Mouse (Mus musculus) midbrain, embryonic 14.5 days (tissue): ENCODE measurements around the gene Cenpb. TPM values are rescaled to one million over a fixed set of nuclear protein-coding genes. Genes with fewer than 3 reads are reported as not detected.

Experiments
- ATAC-seq: fragments of 200-750 bp; cut with Nextera tagmentation; 2 replicates; pipeline ENCODE4 v1.8.0; 2017; ENCODE audit warnings: moderate number of reproducible peaks, moderate library complexity; ENCODE audit not compliant: low FRiP score, low TSS enrichment
- DNase-seq: peaks from one replicate; pipeline ENCODE4 v3.0.0-alpha.2; 2015
- H3K27ac ChIP-seq: fragments of 300-500 bp; sonication (generic); replicated peaks from 2 replicates; pipeline ENCODE4 v1.5.1; 2014; ENCODE audit warnings: mild to moderate bottlenecking, low read depth, low read length, moderate library complexity
- H3K27me3 ChIP-seq: fragments of 300-500 bp; sonication (generic); 2 replicates; pipeline ENCODE4 v1.6.1; 2014; ENCODE audit warnings: low read length, control low read depth, mixed read lengths; ENCODE audit not compliant: control insufficient read depth, insufficient read depth
- H3K36me3 ChIP-seq: fragments of 300-500 bp; sonication (generic); 2 replicates; pipeline ENCODE4 v1.6.1; 2014; ENCODE audit warnings: low read length, control low read depth; ENCODE audit not compliant: control insufficient read depth, insufficient read depth
- H3K4me1 ChIP-seq: fragments of 300-500 bp; sonication (generic); 2 replicates; pipeline ENCODE4 v1.6.1; 2014; ENCODE audit warnings: mild to moderate bottlenecking, antibody characterized with exemption, low read length, control low read depth; ENCODE audit not compliant: control insufficient read depth, insufficient read depth
- H3K4me2 ChIP-seq: fragments of 300-500 bp; sonication (generic); 2 replicates; pipeline ENCODE4 v1.6.1; 2014; ENCODE audit warnings: mild to moderate bottlenecking, low read length, moderate library complexity
- H3K4me3 ChIP-seq: fragments of 300-500 bp; sonication (generic); replicated peaks from 2 replicates; pipeline ENCODE4 v1.5.1; 2014; ENCODE audit warnings: low read depth, low read length
- H3K9ac ChIP-seq: fragments of 300-500 bp; sonication (generic); replicated peaks from 2 replicates; pipeline ENCODE4 v1.6.1; 2014; ENCODE audit warnings: mild to moderate bottlenecking, low read length, moderate library complexity
- H3K9me3 ChIP-seq: fragments of 300-500 bp; sonication (generic); 2 replicates; pipeline ENCODE4 v1.6.1; 2016; ENCODE audit warnings: low read length, control low read depth, mixed read lengths; ENCODE audit not compliant: control insufficient read depth
- WGBS: fragments of 180-500 bp; shearing (Covaris S2); extraction: QIAGEN DNeasy Blood & Tissue Kit; methylation state at CpG from one replicate; pipeline ENCODE4 v1.1.7; 2014; 5-methylcytosine and 5-hydroxymethylcytosine counted together
- polyA plus RNA-seq: library from polyadenylated mRNA; unstranded; fragments of >200 nt; fragmentation: Nextera tagmentation; extraction: Ambion mirVana; gene quantifications from 2 replicates; pipeline ENCODE4 v1.2.1, GENCODE M21; 2014

Cenpb gene
- polyA plus RNA-seq, 1 experiment from 2014 or later, result 11.1 TPM

DNA sequence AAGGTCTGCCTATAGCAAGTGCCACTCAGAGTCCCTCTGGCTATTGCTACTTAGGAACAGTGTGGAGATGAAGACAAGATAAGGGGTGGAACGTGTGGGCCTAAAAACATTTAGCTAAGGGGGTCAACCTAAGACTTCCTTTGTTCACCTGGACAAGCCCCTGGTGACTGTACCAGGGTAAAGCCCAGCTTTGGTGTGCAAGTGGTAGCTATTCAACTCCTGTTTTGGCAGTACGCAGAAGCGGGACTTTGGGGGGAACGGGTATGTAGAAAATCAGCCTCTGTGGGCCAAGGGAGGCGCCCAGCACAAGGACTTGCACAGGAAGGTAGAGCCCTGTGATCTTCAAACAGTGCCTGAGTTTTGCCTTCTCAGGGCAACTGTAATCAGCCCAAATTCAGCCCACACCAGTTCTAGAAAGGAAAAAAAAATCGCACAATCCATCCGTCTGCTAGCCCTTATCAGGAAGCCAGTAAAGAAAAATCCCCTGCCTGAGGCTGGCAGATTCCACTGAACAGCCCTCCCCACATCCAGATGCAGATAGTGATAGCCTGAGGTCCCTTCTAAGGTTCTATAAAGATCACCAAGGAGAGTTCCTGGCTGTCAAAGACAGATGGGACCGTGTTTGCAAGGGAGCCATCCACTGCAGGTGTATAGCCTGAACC is 25.8 kb upstream of the Cenpb start:
- Histone ChIP-seq H3K36me3 (no peaks in the 10 kb centered on the region), H3K4me2 (no peak overlapping the region), H3K9ac (no peak overlapping the region), H3K4me1 (no peaks in the 10 kb centered on the region), H3K27me3 (no peaks in the 10 kb centered on the region), H3K27ac (no peak overlapping the region), H3K9me3 (no peaks in the 10 kb centered on the region), H3K4me3 (no peak overlapping the region)
- DNase-seq (no peak), ATAC-seq (no peak)
- 91% methylated on average over 8 of the region's 8 CpGs for WGBS

DNA sequence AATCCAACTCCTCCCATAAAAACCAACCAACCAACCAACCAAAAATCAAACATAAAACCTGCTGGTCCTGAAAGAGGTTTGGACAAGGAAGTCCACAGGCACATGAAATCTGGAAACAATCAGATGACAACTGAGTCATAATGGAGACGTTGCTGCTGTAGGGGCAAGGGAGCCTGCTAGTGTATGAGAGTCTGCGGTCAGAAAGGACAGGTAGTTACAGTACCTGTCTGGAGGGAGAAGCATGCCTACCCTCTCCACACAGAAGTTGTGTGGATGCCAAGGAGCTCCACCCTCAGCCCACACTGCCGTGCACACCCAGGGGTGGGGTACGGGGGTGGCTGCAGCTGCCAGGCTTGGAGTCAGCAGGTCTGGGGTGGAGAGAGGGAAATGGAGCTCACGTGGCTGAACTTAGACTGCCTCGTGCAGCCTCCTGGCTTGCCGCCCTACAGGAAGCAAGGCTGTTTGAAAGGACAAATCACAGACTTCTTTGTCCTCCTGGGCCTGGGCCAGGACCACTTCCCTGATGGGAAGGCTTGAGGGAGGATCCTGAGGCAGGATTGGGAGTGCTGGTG is 24.6 kb upstream of the Cenpb start:
- no peak overlapping the region for H3K4me3 ChIP-seq
- ATAC-seq, result no peak
- no peaks in the 10 kb centered on the region for H3K36me3 ChIP-seq
- no peaks in the 10 kb centered on the region for H3K9me3 ChIP-seq
- peak; percentile 39 for DNase-seq
- no peaks in the 10 kb centered on the region for H3K4me1 ChIP-seq
- 64% methylated on average over 7 of the region's 7 CpGs for WGBS
- H3K4me2 ChIP-seq, result no peak overlapping the region
- H3K27ac ChIP-seq, result no peak overlapping the region
- H3K9ac ChIP-seq, result no peak overlapping the region
- no peaks in the 10 kb centered on the region for H3K27me3 ChIP-seq

DNA sequence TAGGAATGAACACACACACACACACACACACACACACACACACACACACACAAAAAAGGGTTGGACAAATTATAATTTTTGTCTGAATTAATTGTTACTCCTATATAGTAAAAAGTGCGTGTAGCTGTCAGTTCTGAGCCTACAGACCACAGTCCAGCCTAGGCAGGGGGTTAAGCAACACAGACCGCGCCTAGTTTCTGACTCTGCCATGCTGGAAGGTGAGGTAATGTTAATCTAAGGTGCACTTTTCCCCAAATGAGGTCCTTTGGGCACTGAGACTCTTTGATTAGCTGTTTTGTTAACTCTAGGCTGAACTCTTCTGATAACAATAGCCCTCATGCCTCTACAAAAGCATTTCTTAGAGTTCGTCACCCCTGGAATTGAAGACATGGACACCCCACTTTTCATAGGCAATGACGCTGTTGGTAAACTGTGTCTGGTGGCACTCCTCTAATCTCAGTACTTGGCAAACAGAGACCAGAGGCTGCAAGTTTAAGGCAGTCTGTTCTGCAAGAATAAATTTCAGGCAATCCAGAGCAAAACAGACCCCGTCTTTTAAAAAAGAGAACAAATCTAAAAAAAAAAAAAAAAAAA is 24.0 kb upstream of the Cenpb start:
- no peaks in the 10 kb centered on the region for H3K27me3 ChIP-seq
- H3K36me3 ChIP-seq, result no peaks in the 10 kb centered on the region
- H3K9ac ChIP-seq, result no peak overlapping the region
- H3K4me2 ChIP-seq, result no peak overlapping the region
- H3K4me3 ChIP-seq, result no peak overlapping the region
- H3K27ac ChIP-seq, result no peak overlapping the region
- ATAC-seq (no peak), DNase-seq (no peak)
- no peaks in the 10 kb centered on the region for H3K9me3 ChIP-seq
- H3K4me1 ChIP-seq, result no peaks in the 10 kb centered on the region
- 93% methylated on average over 6 of the region's 6 CpGs for WGBS

DNA sequence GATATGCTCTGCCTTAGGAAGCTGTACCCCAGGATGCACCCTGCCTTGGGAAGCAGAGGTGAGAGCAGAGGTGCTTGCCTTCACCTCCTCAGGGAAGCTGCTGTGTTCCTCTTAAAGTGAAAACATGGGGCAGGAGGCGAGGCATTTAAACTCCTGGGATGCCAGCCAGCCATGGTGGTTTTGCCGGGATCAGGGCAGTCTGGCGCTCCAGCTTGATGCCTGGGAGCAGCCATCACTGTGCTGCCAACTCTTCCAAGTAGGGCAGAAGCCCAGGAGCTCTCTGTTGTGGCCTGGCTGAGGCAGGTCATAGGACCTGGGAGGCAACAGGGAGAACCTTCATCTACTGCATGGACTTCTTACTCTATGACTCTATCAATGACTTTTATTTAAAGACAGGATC is 21.4 kb upstream of the Cenpb start:
- Histone ChIP-seq H3K4me2 (no peak overlapping the region), H3K27me3 (no peaks in the 10 kb centered on the region), H3K9ac (no peak overlapping the region), H3K27ac (no peak overlapping the region), H3K4me1 (no peaks in the 10 kb centered on the region), H3K36me3 (no peaks in the 10 kb centered on the region), H3K4me3 (no peak overlapping the region), H3K9me3 (no peaks in the 10 kb centered on the region)
- ATAC-seq (no peak), DNase-seq (no peak)
- WGBS, result 92% methylated on average over 3 of the region's 3 CpGs

DNA sequence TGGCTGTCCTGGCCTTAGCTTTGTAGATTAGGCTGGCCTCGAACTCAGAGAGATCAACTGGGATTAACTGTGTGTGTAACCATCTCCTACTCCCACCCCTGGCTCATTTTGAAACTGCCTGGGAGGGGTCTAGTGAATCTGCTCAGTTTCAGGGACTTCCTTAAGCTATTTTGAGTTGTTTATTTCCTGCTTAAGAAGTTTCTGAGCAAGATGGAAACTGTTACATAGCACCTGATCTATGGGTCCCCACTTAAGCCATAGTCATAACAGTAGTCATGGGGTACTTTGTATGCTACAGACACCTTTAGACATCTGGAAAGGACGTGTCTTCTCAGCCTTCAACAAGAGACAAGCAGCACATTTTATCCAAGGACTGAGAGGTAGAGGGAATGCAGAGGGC is 20.8 kb upstream of the Cenpb start:
- no peak overlapping the region for H3K9ac ChIP-seq
- H3K36me3 ChIP-seq, result no peaks in the 10 kb centered on the region
- DNase-seq, result no peak
- H3K27me3 ChIP-seq, result no peaks in the 10 kb centered on the region
- no peak for ATAC-seq
- WGBS, result 91% methylated on average over 2 of the region's 2 CpGs
- H3K27ac ChIP-seq, result no peak overlapping the region
- no peak overlapping the region for H3K4me3 ChIP-seq
- H3K4me1 ChIP-seq, result no peaks in the 10 kb centered on the region
- H3K9me3 ChIP-seq, result no peaks in the 10 kb centered on the region
- H3K4me2 ChIP-seq, result no peak overlapping the region

DNA sequence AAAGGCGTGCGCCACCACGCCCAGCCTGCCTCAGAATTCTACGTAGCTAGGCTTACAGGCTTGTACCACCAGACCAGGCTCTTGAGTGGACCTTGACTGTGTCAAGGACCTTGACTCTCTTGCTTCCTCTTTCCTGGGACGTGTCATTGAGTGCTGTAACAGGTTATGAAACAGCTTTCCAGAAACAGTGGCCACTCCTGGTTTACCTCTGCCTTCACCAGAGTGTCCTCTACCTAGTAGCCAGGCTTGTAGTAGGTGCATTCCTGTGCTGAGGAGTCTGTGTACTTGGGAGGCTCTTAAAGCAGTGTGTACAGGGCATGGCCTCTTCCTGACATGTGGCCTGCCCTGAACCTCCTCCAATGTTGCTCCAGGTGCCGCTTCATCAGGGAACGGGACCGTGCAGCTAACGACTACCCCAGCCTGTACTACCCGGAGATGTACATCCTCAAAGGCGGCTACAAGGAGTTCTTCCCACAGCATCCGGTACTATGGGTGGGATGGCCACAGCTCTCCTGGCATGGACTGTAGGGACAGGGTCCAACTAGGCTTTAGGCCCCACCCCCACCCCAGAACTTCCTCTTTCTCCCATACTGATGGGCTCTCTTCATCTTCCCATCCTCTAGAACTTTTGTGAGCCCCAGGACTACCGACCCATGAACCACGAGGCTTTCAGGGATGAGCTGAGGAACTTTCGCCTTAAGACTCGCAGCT is 16.9 kb upstream of the Cenpb start:
- Histone ChIP-seq H3K4me3 (no peak overlapping the region), H3K4me1 (no peaks in the 10 kb centered on the region), H3K4me2 (no peak overlapping the region), H3K36me3 (peaks cover 24% of the 10 kb centered on the region), H3K27ac (no peak overlapping the region), H3K9ac (no peak overlapping the region), H3K27me3 (no peaks in the 10 kb centered on the region), H3K9me3 (no peaks in the 10 kb centered on the region)
- DNase-seq (no peak), ATAC-seq (no peak)
- 94% methylated on average over 16 of the region's 16 CpGs for WGBS

DNA sequence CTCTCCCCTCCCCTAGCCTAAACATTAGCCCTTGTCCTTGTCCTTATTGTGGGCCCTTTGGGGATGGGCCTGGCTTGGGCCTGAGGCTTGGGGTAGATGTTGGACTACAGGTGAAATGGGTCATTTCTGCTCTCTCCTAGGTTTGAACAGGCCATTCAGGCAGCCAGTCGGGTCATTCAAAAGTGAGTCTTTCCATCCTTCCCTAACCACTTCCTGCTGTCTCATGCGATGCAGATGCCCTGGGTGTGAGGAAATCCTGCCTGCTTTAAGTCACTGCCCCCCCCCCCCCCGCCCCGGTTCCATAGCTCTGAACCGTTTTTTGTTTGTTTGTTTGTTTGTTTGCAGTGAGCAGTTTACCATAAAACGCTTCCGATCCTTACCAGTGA is 11.1 kb upstream of the Cenpb start:
- H3K4me2 ChIP-seq, result no peak overlapping the region
- no peaks in the 10 kb centered on the region for H3K9me3 ChIP-seq
- H3K9ac ChIP-seq, result no peak overlapping the region
- no peaks in the 10 kb centered on the region for H3K27me3 ChIP-seq
- WGBS, result 64% methylated on average over 7 of the region's 7 CpGs
- H3K27ac ChIP-seq, result peak overlapping the region; percentile 78
- ATAC-seq (no peak), DNase-seq (no peak)
- H3K4me3 ChIP-seq, result no peak overlapping the region
- H3K4me1 ChIP-seq, result peaks cover 36% of the 10 kb centered on the region
- peaks cover 24% of the 10 kb centered on the region for H3K36me3 ChIP-seq

DNA sequence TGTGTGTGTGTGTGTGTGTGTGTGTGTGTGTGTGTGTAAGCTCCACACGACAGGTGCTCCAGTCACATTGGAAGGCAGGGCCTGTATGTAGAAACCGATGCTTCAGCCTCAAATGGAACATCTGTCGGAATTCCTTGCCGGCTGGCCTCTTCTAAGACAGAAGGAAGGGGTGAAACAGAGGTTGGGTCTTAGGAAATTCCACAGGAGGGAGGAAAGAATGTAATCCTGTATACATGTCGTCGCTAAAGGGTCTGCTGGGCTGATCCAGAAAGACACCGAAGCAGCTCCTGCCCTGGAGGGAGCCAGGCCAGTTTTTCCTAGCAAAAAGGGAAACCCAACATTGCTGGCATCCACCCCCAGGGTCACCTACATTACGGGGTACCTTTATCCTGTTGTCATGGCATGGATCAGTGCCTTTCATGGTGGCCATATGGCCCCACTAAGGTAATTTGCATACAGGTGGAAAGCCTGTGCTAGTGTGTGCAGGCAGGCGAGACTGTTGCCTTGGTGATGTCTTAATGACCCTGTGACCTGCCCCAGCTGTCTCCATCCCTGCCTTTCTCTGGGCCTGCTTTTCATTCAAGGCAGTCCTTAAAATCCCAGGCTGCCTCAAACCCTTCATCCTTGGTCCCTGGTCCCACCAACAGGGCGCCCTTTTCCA is 10.6 kb upstream of the Cenpb start:
- Histone ChIP-seq H3K27ac (peak overlapping the region; percentile 78), H3K4me3 (no peak overlapping the region), H3K9ac (no peak overlapping the region; the same call in 1 of the 2 replicates), H3K4me2 (peak overlapping the region; percentile 17; the same call in 1 of the 2 replicates), H3K27me3 (no peaks in the 10 kb centered on the region), H3K36me3 (peaks cover 24% of the 10 kb centered on the region), H3K4me1 (peaks cover 36% of the 10 kb centered on the region), H3K9me3 (no peaks in the 10 kb centered on the region)
- DNase-seq (peak; percentile 71), ATAC-seq (peak; percentile 74)
- WGBS, result 4% methylated on average over 10 of the region's 10 CpGs
